Mouse (Mus musculus) CH12.LX (cell line): Measurements from ENCODE around the gene Scd2. TPM values are rescaled to one million over a fixed set of nuclear protein-coding genes. Genes with fewer than 3 reads are reported as not detected.

ENCODE experiments used
- DNase-seq: peaks from one replicate; pipeline ENCODE4 v3.0.0-alpha.2; 2013; ENCODE audit errors: extremely low read depth
- H3K27ac ChIP-seq: 2 replicates; pipeline ENCODE4 v1.5.1; 2012; ENCODE audit warnings: low read depth, mild to moderate bottlenecking, control low read depth, moderate library complexity; ENCODE audit not compliant: insufficient read depth
- H3K27me3 ChIP-seq: replicated peaks from 2 replicates; pipeline ENCODE3; 2012; ENCODE audit warnings: inconsistent platforms
- H3K36me3 ChIP-seq, 2 experiments: replicated peaks in 1 of 2; 2 replicates each; pipeline versions ENCODE3 to v1.6.1; 2012; ENCODE audit warnings: inconsistent platforms in 1 of 2, low read length in 1 of 2, mild to moderate bottlenecking in 1 of 2, mixed read lengths in 1 of 2, moderate library complexity in 1 of 2; ENCODE audit not compliant: control insufficient read depth in 1 of 2, insufficient read depth in 1 of 2
- H3K4me1 ChIP-seq, 2 experiments: 2 replicates each; pipeline ENCODE4 v1.6.1; 2012; ENCODE audit warnings: inconsistent platforms in 1 of 2, moderate library complexity in 1 of 2; ENCODE audit not compliant: insufficient read depth in 2 of 2, control insufficient read depth in 1 of 2
- H3K4me2 ChIP-seq: 2 replicates; pipeline ENCODE4 v1.6.1; 2012; ENCODE audit warnings: low read depth, mild to moderate bottlenecking, control low read depth; ENCODE audit not compliant: poor library complexity, insufficient read depth, severe bottlenecking
- H3K4me3 ChIP-seq, 3 experiments: fragments of 150-350 bp in 1 of 3; sonication (generic) in 1 of 3; replicated peaks in 1 of 3; 2 replicates each; pipeline versions ENCODE3 to v1.5.1; 2011 to 2012; ENCODE audit warnings: low read depth in 2 of 3, low read length in 2 of 3, mild to moderate bottlenecking in 2 of 3, moderate library complexity in 2 of 3, control low read depth in 1 of 3, improper control_type of control experiment in 1 of 3, inconsistent platforms in 1 of 3, mixed read lengths in 1 of 3; ENCODE audit not compliant: poor library complexity in 1 of 3
- H3K79me2 ChIP-seq: replicated peaks from 2 replicates; pipeline ENCODE4 v1.6.1; 2012; ENCODE audit warnings: mild to moderate bottlenecking, moderate library complexity; ENCODE audit not compliant: control insufficient read depth, poor library complexity, insufficient read depth, severe bottlenecking; ENCODE audit errors: extremely low read depth
- H3K9ac ChIP-seq: 2 replicates; pipeline ENCODE4 v1.6.1; 2012; ENCODE audit warnings: low read depth, mild to moderate bottlenecking, control low read depth, moderate library complexity; ENCODE audit not compliant: insufficient read depth
- H3K9me3 ChIP-seq: replicated peaks from 2 replicates; pipeline ENCODE3; 2012; ENCODE audit warnings: low read length, inconsistent platforms, mixed read lengths
- BHLHE40 ChIP-seq: IDR thresholded peaks from 2 replicates; pipeline ENCODE4 v1.6.1; 2011; ENCODE audit warnings: mild to moderate bottlenecking, low read depth, low read length, improper control_type of control experiment
- CHD1 ChIP-seq: IDR thresholded peaks from 2 replicates; pipeline ENCODE4 v1.6.1; 2012; ENCODE audit warnings: low read depth, low read length, improper control_type of control experiment, inconsistent platforms
- ELF1 ChIP-seq: IDR thresholded peaks from 2 replicates; pipeline ENCODE4 v1.6.1; 2014; ENCODE audit warnings: low read depth, mild to moderate bottlenecking, inconsistent platforms, low read length, improper control_type of control experiment
- EP300 ChIP-seq: IDR thresholded peaks from 2 replicates; pipeline ENCODE4 v1.6.1; 2011; ENCODE audit warnings: low read length, improper control_type of control experiment
- GABPA ChIP-seq: IDR thresholded peaks from 2 replicates; pipeline ENCODE4 v1.6.1; 2012; ENCODE audit warnings: low read depth, low read length, improper control_type of control experiment, inconsistent platforms; ENCODE audit not compliant: insufficient replicate concordance
- IRF4 ChIP-seq: IDR thresholded peaks from 2 replicates; pipeline ENCODE4 v1.6.1; 2014; ENCODE audit warnings: low read depth, mild to moderate bottlenecking, inconsistent platforms, low read length, improper control_type of control experiment
- KAT2A ChIP-seq: IDR thresholded peaks from 2 replicates; pipeline ENCODE4 v1.6.1; 2012; ENCODE audit warnings: low read length, improper control_type of control experiment, inconsistent platforms; ENCODE audit not compliant: insufficient replicate concordance
- MAX ChIP-seq: IDR thresholded peaks from 2 replicates; pipeline ENCODE4 v1.6.1; 2011; ENCODE audit warnings: low read length, improper control_type of control experiment
- MAZ ChIP-seq: IDR thresholded peaks from 2 replicates; pipeline ENCODE4 v1.6.1; 2012; ENCODE audit warnings: low read depth, mild to moderate bottlenecking, inconsistent platforms, low read length, improper control_type of control experiment, moderate library complexity
- MEF2A ChIP-seq: IDR thresholded peaks from 2 replicates; pipeline ENCODE4 v1.6.1; 2014; ENCODE audit warnings: low read depth, mild to moderate bottlenecking, inconsistent platforms, low read length, improper control_type of control experiment, borderline replicate concordance
- MXI1 ChIP-seq: IDR thresholded peaks from 2 replicates; pipeline ENCODE4 v1.6.1; 2011; ENCODE audit warnings: mild to moderate bottlenecking, low read depth, low read length, improper control_type of control experiment
- MYC ChIP-seq: IDR thresholded peaks from 2 replicates; pipeline ENCODE4 v1.6.1; 2011; ENCODE audit warnings: low read depth, mild to moderate bottlenecking, improper control_type of control experiment, low read length
- NELFE ChIP-seq: IDR thresholded peaks from 2 replicates; pipeline ENCODE4 v1.6.1; 2011; ENCODE audit warnings: low read depth, low read length, improper control_type of control experiment
- NRF1 ChIP-seq: IDR thresholded peaks from 2 replicates; pipeline ENCODE4 v1.6.1; 2014; ENCODE audit warnings: low read depth, mild to moderate bottlenecking, inconsistent platforms, low read length, improper control_type of control experiment, moderate library complexity
- PAX5 ChIP-seq: IDR thresholded peaks from 2 replicates; pipeline ENCODE4 v1.6.1; 2012; ENCODE audit warnings: low read length, inconsistent platforms, mixed read lengths
- POLR2A ChIP-seq: IDR thresholded peaks from 2 replicates; pipeline ENCODE4 v1.6.1; 2011; ENCODE audit warnings: low read depth, mild to moderate bottlenecking, improper control_type of control experiment, low read length
- POLR2AphosphoS2 ChIP-seq: IDR thresholded peaks from 2 replicates; pipeline ENCODE4 v1.6.1; 2011; ENCODE audit warnings: low read depth, low read length, improper control_type of control experiment
- RCOR1 ChIP-seq: conservative IDR thresholded peaks from 2 replicates; pipeline ENCODE4 v1.6.1; 2012; ENCODE audit warnings: low read depth, mild to moderate bottlenecking, inconsistent platforms, low read length, improper control_type of control experiment
- SMC3 ChIP-seq: IDR thresholded peaks from 2 replicates; pipeline ENCODE4 v1.6.1; 2011; ENCODE audit warnings: low read depth, low read length, improper control_type of control experiment
- TCF12 ChIP-seq: IDR thresholded peaks from 2 replicates; pipeline ENCODE4 v1.6.1; 2014; ENCODE audit warnings: low read depth, mild to moderate bottlenecking, inconsistent platforms, low read length, improper control_type of control experiment
- USF1 ChIP-seq: IDR thresholded peaks from 2 replicates; pipeline ENCODE4 v1.6.1; 2014; ENCODE audit warnings: low read depth, mild to moderate bottlenecking, inconsistent platforms, low read length, improper control_type of control experiment
- USF2 ChIP-seq: conservative IDR thresholded peaks from 2 replicates; pipeline ENCODE4 v1.6.1; 2011; ENCODE audit warnings: low read depth, low read length, improper control_type of control experiment
- ZC3H11A ChIP-seq: IDR thresholded peaks from 2 replicates; pipeline ENCODE4 v1.6.1; 2012; ENCODE audit warnings: low read depth, mild to moderate bottlenecking, inconsistent platforms, low read length, improper control_type of control experiment
- ZMIZ1 ChIP-seq: IDR thresholded peaks from 2 replicates; pipeline ENCODE4 v1.6.1; 2012; ENCODE audit warnings: low read depth, mild to moderate bottlenecking, inconsistent platforms, low read length, improper control_type of control experiment
- dilution Hi-C: fragments of 300-500 bp; cut with MboI; formaldehyde crosslinking; loops from 2 replicates; pipeline ENCODE4 v1.14.3; 2020; ENCODE audit warnings: low sequenced_read_pairs; ENCODE audit not compliant: extremely low pct_unique_long_range_greater_than_20kb, extremely low pct_ligation_motif_present
- in situ Hi-C: fragments of 300-500 bp; cut with MboI; formaldehyde crosslinking; loops from 3 replicates; pipeline ENCODE4 v1.14.3; 2019; ENCODE audit warnings: low sequenced_read_pairs, low pct_ligation_motif_present, low pct_unique_long_range_greater_than_20kb, mixed read lengths
- polyA plus RNA-seq: library from polyadenylated mRNA; unstranded; fragments of >175 nt; gene quantifications from 2 replicates; pipeline ENCODE4 v1.2.1, GENCODE M21; 2012; ENCODE audit warnings: low read depth; ENCODE audit not compliant: insufficient read length
- total RNA-seq, 2 experiments: library from RNA; depleted of rRNA; stranded (reverse); fragments of 300-350 nt in 1 of 2; fragments of >200 nt in 1 of 2; gene quantifications; 2 replicates each; pipeline ENCODE4 v1.2.3; 2012 to 2014

Scd2 gene
- total and polyA plus RNA-seq, 3 experiments: 205 to 408 (median 212) TPM

- peaks cover 2% of the 10 kb centered on the region for H3K9me3 ChIP-seq
- in situ Hi-C loops: no loop called here
Observed at GRCm38 (mm10) chr19:44276861-44277260, 16.6 kb upstream of the Scd2 start.

GRCm38 (mm10) chr19:44277931-44278330, 15.5 kb upstream of the Scd2 start:
- H3K9me3 ChIP-seq: no peaks in the 10 kb centered on the region
- no peak for DNase-seq
- TF ChIP-seq MAX (no peak), CHD1 (no peak), GABPA (no peak), MAZ (no peak), USF1 (no peak), POLR2AphosphoS2 (no peak), RCOR1 (no peak), ELF1 (no peak), ZC3H11A (no peak), BHLHE40 (no peak), MYC (no peak), POLR2A (no peak), NRF1 (no peak), IRF4 (no peak), PAX5 (no peak), EP300 (no peak), KAT2A (no peak)
- H3K27ac ChIP-seq: no peak overlapping the region
- no peaks in the 10 kb centered on the region for H3K27me3 ChIP-seq
- H3K36me3 ChIP-seq: no peaks in the 10 kb centered on the region
- no peak overlapping the region for H3K9ac ChIP-seq
- H3K4me1 ChIP-seq: peaks cover 12 to 23% of the 10 kb centered on the region in 2 experiments
- H3K79me2 ChIP-seq: no peaks in the 10 kb centered on the region
- H3K4me2 ChIP-seq: no peak overlapping the region
- no peak overlapping the region for H3K4me3 ChIP-seq
- dilution Hi-C loops: no loop called here
- in situ Hi-C loops: no loop called here

More at GRCm38 (mm10) chr19:44276861-44277260, 16.6 kb upstream of the Scd2 start:
- Histone ChIP-seq H3K27ac (no peak overlapping the region), H3K79me2 (no peaks in the 10 kb centered on the region), H3K27me3 (no peaks in the 10 kb centered on the region), H3K36me3 (no peaks in the 10 kb centered on the region), H3K4me1 (peaks cover 4 to 14% of the 10 kb centered on the region in 2 experiments), H3K4me2 (no peak overlapping the region), H3K4me3 (no peak overlapping the region), H3K9ac (no peak overlapping the region)
- no peak for DNase-seq
- dilution Hi-C loops: no loop called here
- TF ChIP-seq MXI1 (no peak), NELFE (no peak), GABPA (no peak), EP300 (no peak), NRF1 (no peak), USF2 (no peak), ZC3H11A (no peak), PAX5 (no peak), ZMIZ1 (no peak), MEF2A (no peak), SMC3 (no peak), POLR2A (no peak), TCF12 (no peak), CHD1 (no peak), KAT2A (no peak)
- TF ChIP-seq, all 38 proteins: peak for 0
